Comparison of ENCODE assay signal across 1 mouse cellular context in genomic region chr17:78894991-78895390, GRCm38 (mm10).
TF ChIP-seq lines count a peak whose summit lies in the region.

No protein-coding gene starts in this region.

TF ChIP-seq in ES-E14, 5 proteins besides CTCF, POLR2A, EP300 and RAD21 (continued from another document):
- no peak for TF ChIP-seq HCFC1 (IDR thresholded peaks at IDR 0.05; ENCODE audit: borderline replicate concordance, insufficient read depth, low read length)
- TF ChIP-seq MAFK (IDR thresholded peaks at IDR 0.05; ENCODE audit: insufficient read depth, low read depth, low read length), result no peak
- TF ChIP-seq CHD2 (IDR thresholded peaks at IDR 0.05; ENCODE audit: low read depth, low read length), result no peak
